Mouse (Mus musculus) cerebellum, adult 9-11 months (tissue): Measurements from ENCODE around the gene Kcnj10.
A peak's percentile ranks its signal among the peaks of the same experiment; 100 is the strongest.

Experiments used
- DNase-seq: peaks from one replicate; pipeline ENCODE4 v3.0.0; 2022

Gene Kcnj10

GRCm38 (mm10) chr1:172312768-172313561 lies 28.0 kb upstream of the Kcnj10 start:
- no peak for DNase-seq

- peak; percentile 64 for DNase-seq
Observed at GRCm38 (mm10) chr1:172313613-172314411, 27.2 kb upstream of the Kcnj10 start.

- no peak for DNase-seq
Observed at GRCm38 (mm10) chr1:172314911-172315310, 26.1 kb upstream of the Kcnj10 start.

GRCm38 (mm10) chr1:172317431-172317830 lies 23.6 kb upstream of the Kcnj10 start:
- DNase-seq: peak; percentile 61

GRCm38 (mm10) chr1:172317946-172318345 lies 23.1 kb upstream of the Kcnj10 start:
- peak; percentile 80 for DNase-seq

GRCm38 (mm10) chr1:172318424-172319035 lies 22.5 kb upstream of the Kcnj10 start:
- DNase-seq: peak; percentile 70

- peak; percentile 71 for DNase-seq
Observed at GRCm38 (mm10) chr1:172319346-172319745, 21.7 kb upstream of the Kcnj10 start.

- DNase-seq: peak; percentile 65
Observed at GRCm38 (mm10) chr1:172319921-172320411, 21.0 kb upstream of the Kcnj10 start.

GRCm38 (mm10) chr1:172322725-172323124 lies 18.3 kb upstream of the Kcnj10 start:
- DNase-seq: peak; percentile 68

- peak; percentile 30 for DNase-seq
Observed at GRCm38 (mm10) chr1:172323298-172323697, 17.7 kb upstream of the Kcnj10 start.

- peak; percentile 42 for DNase-seq
Observed at GRCm38 (mm10) chr1:172323801-172324359, 17.1 kb upstream of the Kcnj10 start.

- peak; percentile 88 for DNase-seq
Observed at GRCm38 (mm10) chr1:172324725-172325124, 16.3 kb upstream of the Kcnj10 start.

- DNase-seq: peak; percentile 91
Observed at GRCm38 (mm10) chr1:172325680-172326535, 15.1 kb upstream of the Kcnj10 start.

GRCm38 (mm10) chr1:172326684-172327083 lies 14.3 kb upstream of the Kcnj10 start:
- DNase-seq: no peak

- peak; percentile 71 for DNase-seq
Observed at GRCm38 (mm10) chr1:172327206-172328001, 13.6 kb upstream of the Kcnj10 start.

- peak; percentile 72 for DNase-seq
Observed at GRCm38 (mm10) chr1:172328041-172328440, 13.0 kb upstream of the Kcnj10 start.

GRCm38 (mm10) chr1:172328461-172328860 lies 12.5 kb upstream of the Kcnj10 start:
- peak; percentile 67 for DNase-seq

GRCm38 (mm10) chr1:172329131-172329530 lies 11.9 kb upstream of the Kcnj10 start, which contains the start of gene Kcnj9:
Gene Kcnj9, minus strand, starts transcription at chr1:172329318.
- peak; percentile 98 for DNase-seq

- DNase-seq: no peak
Observed at GRCm38 (mm10) chr1:172329616-172330015, 11.4 kb upstream of the Kcnj10 start.

- peak; percentile 39 for DNase-seq
Observed at GRCm38 (mm10) chr1:172331422-172331947, 9.5 kb upstream of the Kcnj10 start.

- DNase-seq: no peak
Observed at GRCm38 (mm10) chr1:172332925-172333324, 8.1 kb upstream of the Kcnj10 start.
